ENCODE assay signal across 8 mouse cellular contexts in genomic region chr19:29361468-29362130, GRCm38 (mm10). TPM values are rescaled to one million over a fixed set of nuclear protein-coding genes. Genes with fewer than 3 reads are reported as not detected.
DNase-seq lines count a peak whose midpoint lies in the region; ATAC-seq and TF ChIP-seq lines count a peak whose summit lies in the region.

No protein-coding gene starts in this region.

- H3K4me3 ChIP-seq in cortical plate, adult 2 months (ENCODE audit: insufficient read depth, low read length), result peak overlapping the region; percentile 62

- intact Hi-C loops in left cerebral cortex, postnatal 10 days (cut with DNase I), result no loop called here

- peak; percentile 84 to 88 for DNase-seq in gastrocnemius, adult 8-10 months (ENCODE audit: low spot score in 2 of 2)
- DNase-seq in left cerebral cortex, postnatal 10 days (ENCODE audit: extremely low spot score in 1 of 2, low spot score in 2 of 2), result peak; percentile 92
- peak; percentile 91 for DNase-seq in right cerebral cortex, postnatal 25 days
- DNase-seq in urinary bladder, postnatal 4 days (ENCODE audit: low spot score in 2 of 2), result peak; percentile 83 to 86

- TF ChIP-seq CTCF in cortical plate, adult 2 months (IDR thresholded peaks at IDR 0.05; ENCODE audit: extremely low read depth, insufficient read depth, low read length), result no peak

- H3K27ac ChIP-seq in cortical plate, adult 2 months (ENCODE audit: insufficient read depth, low read length), result no peak overlapping the region

- H3K4me1 ChIP-seq in cortical plate, adult 2 months (ENCODE audit: control insufficient read depth, insufficient read depth, low read length), result peaks cover 7% of the 10 kb centered on the region

- ATAC-seq in activated CD4-positive, CD25-positive, alpha-beta regulatory T cell, adult 4 months, result peak; percentile 98
- peak; percentile 98 for ATAC-seq in inflammation-experienced regulatory T-cells, adult 6 months
- peak; percentile 99 for ATAC-seq in megakaryocyte-erythroid progenitor cell, adult 5-6 weeks (replicated peaks; ENCODE audit: low FRiP score, low TSS enrichment, poor library complexity, severe bottlenecking)

- peak; percentile 85; the same call in 1 of the 2 replicates for TF ChIP-seq POLR2A in cortical plate, adult 2 months (IDR thresholded peaks at IDR 0.05; ENCODE audit: extremely low read depth, insufficient read depth, low read length)

RNA-seq across cellular contexts. Expression of gene Plgrkt, which starts 5.6 kb away (rescaled TPM):
- polyA plus RNA-seq in activated CD4-positive, CD25-positive, alpha-beta regulatory T cell, adult 4 months (2017; shearing (Covaris generic)), result 100 to 1,000 TPM; 216 to 219 TPM
- 37.8 and 38.2 TPM in 2 replicates for polyA plus RNA-seq in cortical plate, adult 2 months (2012; rRNA removed)
- total RNA-seq in gastrocnemius, adult 8-10 months (2022), result 10 to 100 TPM; 14.3 to 19.8 (median 17.8) TPM
- 100 to 1,000 TPM; 172 to 278 (median 216) TPM for polyA plus RNA-seq in inflammation-experienced regulatory T-cells, adult 6 months (2017; shearing (Covaris generic))
- 10 to 100 TPM; 28.5 to 29.1 TPM for total RNA-seq in left cerebral cortex, postnatal 10 days (2021)
- 93.6 and 136 TPM in 2 replicates for total RNA-seq in megakaryocyte-erythroid progenitor cell, adult 5-6 weeks (2014; fragmentation: Nextera tagmentation)
- total RNA-seq in megakaryocyte-erythroid progenitor cell, adult 5-6 weeks (2017), result 85.1 and 96.4 TPM in 2 replicates

RNA-seq across cellular contexts. Expression of gene Cd274, which starts 5.7 kb away (rescaled TPM):
- polyA plus RNA-seq in activated CD4-positive, CD25-positive, alpha-beta regulatory T cell, adult 4 months (2017; shearing (Covaris generic)), result 10 to 100 TPM; 37.7 to 48.6 TPM
- polyA plus RNA-seq in cortical plate, adult 2 months (2012; rRNA removed), result 1.5 and 1.9 TPM in 2 replicates
- total RNA-seq in gastrocnemius, adult 8-10 months (2022), result 1 to 10 TPM in 1 of 4 experiments, under 1 TPM in 3; 0.65 to 1.1 (median 0.76) TPM
- polyA plus RNA-seq in inflammation-experienced regulatory T-cells, adult 6 months (2017; shearing (Covaris generic)), result 10 to 100 TPM; 34.8 to 58.6 (median 47.4) TPM
- under 1 TPM; 0.51 to 0.99 TPM for total RNA-seq in left cerebral cortex, postnatal 10 days (2021)
- total RNA-seq in megakaryocyte-erythroid progenitor cell, adult 5-6 weeks (2014; fragmentation: Nextera tagmentation), result 1.3 and 1.9 TPM in 2 replicates
- total RNA-seq in megakaryocyte-erythroid progenitor cell, adult 5-6 weeks (2017), result 3.1 and 4.7 TPM in 2 replicates

RNA-seq across cellular contexts. Expression of gene Rln1, which starts 27.1 kb away (rescaled TPM):
- polyA plus RNA-seq in activated CD4-positive, CD25-positive, alpha-beta regulatory T cell, adult 4 months (2017; shearing (Covaris generic)), result not detected
- 0.51 and 1.0 TPM in 2 replicates for polyA plus RNA-seq in cortical plate, adult 2 months (2012; rRNA removed)
- total RNA-seq in gastrocnemius, adult 8-10 months (2022), result not detected
- polyA plus RNA-seq in inflammation-experienced regulatory T-cells, adult 6 months (2017; shearing (Covaris generic)), result not detected
- 1 to 10 TPM; 2.0 to 2.6 TPM for total RNA-seq in left cerebral cortex, postnatal 10 days (2021)
- not detected in 2 replicates for total RNA-seq in megakaryocyte-erythroid progenitor cell, adult 5-6 weeks (2014; fragmentation: Nextera tagmentation)
- not detected in 2 replicates for total RNA-seq in megakaryocyte-erythroid progenitor cell, adult 5-6 weeks (2017)

RNA-seq across cellular contexts. Expression of gene Insl6, which starts 36.4 kb away (rescaled TPM):
- polyA plus RNA-seq in activated CD4-positive, CD25-positive, alpha-beta regulatory T cell, adult 4 months (2017; shearing (Covaris generic)), result 10 to 100 TPM; 23.8 to 28.8 TPM
- 0.53 and 0.54 TPM in 2 replicates for polyA plus RNA-seq in cortical plate, adult 2 months (2012; rRNA removed)
- not detected for total RNA-seq in gastrocnemius, adult 8-10 months (2022)
- 10 to 100 TPM; 30.9 to 47.6 (median 40.4) TPM for polyA plus RNA-seq in inflammation-experienced regulatory T-cells, adult 6 months (2017; shearing (Covaris generic))
- under 1 TPM in 1 of 2 experiments, not detected in 1; 0.53 TPM for total RNA-seq in left cerebral cortex, postnatal 10 days (2021)
- 1.9 TPM in 1 of 2 replicates, not detected in the other for total RNA-seq in megakaryocyte-erythroid progenitor cell, adult 5-6 weeks (2014; fragmentation: Nextera tagmentation)
- total RNA-seq in megakaryocyte-erythroid progenitor cell, adult 5-6 weeks (2017), result 2.1 TPM in 1 of 2 replicates, not detected in the other

RNA-seq across cellular contexts. Expression of gene Pdcd1lg2, which starts 49.1 kb away (rescaled TPM):
- 10 to 100 TPM; 17.2 to 23.0 TPM for polyA plus RNA-seq in activated CD4-positive, CD25-positive, alpha-beta regulatory T cell, adult 4 months (2017; shearing (Covaris generic))
- polyA plus RNA-seq in cortical plate, adult 2 months (2012; rRNA removed), result 0.08 TPM in 1 of 2 replicates, not detected in the other
- total RNA-seq in gastrocnemius, adult 8-10 months (2022), result not detected
- polyA plus RNA-seq in inflammation-experienced regulatory T-cells, adult 6 months (2017; shearing (Covaris generic)), result 10 to 100 TPM; 20.5 to 29.0 (median 20.5) TPM
- not detected for total RNA-seq in left cerebral cortex, postnatal 10 days (2021)
- 0.42 TPM in 1 of 2 replicates, not detected in the other for total RNA-seq in megakaryocyte-erythroid progenitor cell, adult 5-6 weeks (2014; fragmentation: Nextera tagmentation)
- not detected in 2 replicates for total RNA-seq in megakaryocyte-erythroid progenitor cell, adult 5-6 weeks (2017)
